In genomic region chr8:46408886-46409285, GRCm38 (mm10) we compare ENCODE assay signal across 22 mouse cellular contexts.
DNase-seq lines count a peak whose midpoint lies in the region; ATAC-seq and TF ChIP-seq lines count a peak whose summit lies in the region.
"Had no signal": no experiment of that assay in that cellular context is flagged by ENCODE, and none has a peak within 500 bp of the region (broad histone marks: within the 10 kb centered on the region; RNA-seq: fewer than 3 reads in every experiment).

No protein-coding gene starts in this region.

- H3K36me3 ChIP-seq in intestine, embryonic 14.5 days (ENCODE audit: control insufficient read depth, insufficient read depth, low read length), result no peaks in the 10 kb centered on the region
- H3K36me3 ChIP-seq in kidney, embryonic 16.5 days (ENCODE audit: insufficient read depth, low read length), result no peaks in the 10 kb centered on the region
- H3K36me3 ChIP-seq in small intestine, adult 2 months (ENCODE audit: control insufficient read depth, insufficient read depth, low read length), result no peaks in the 10 kb centered on the region
- H3K36me3 ChIP-seq: forebrain, embryonic 10.5 days; heart, embryonic 13.5 days; hindbrain, embryonic 12.5 days; limb, embryonic 13.5 days; midbrain, embryonic 12.5 days had no signal

- TF ChIP-seq POLR2A in small intestine, adult 2 months (IDR thresholded peaks at IDR 0.05; ENCODE audit: low read depth, low read length), result no peak

- no peak overlapping the region for H3K9ac ChIP-seq in intestine, embryonic 14.5 days (ENCODE audit: low read length)
- no peak overlapping the region for H3K9ac ChIP-seq in kidney, embryonic 16.5 days (replicated peaks; ENCODE audit: low read length)
- H3K9ac ChIP-seq: forebrain, postnatal 0 days; heart, embryonic 13.5 days; hindbrain, embryonic 12.5 days; limb, embryonic 13.5 days; midbrain, embryonic 12.5 days had no signal

- H3K27me3 ChIP-seq in intestine, embryonic 14.5 days (replicated peaks; ENCODE audit: control insufficient read depth, insufficient read depth, low read length), result no peaks in the 10 kb centered on the region
- no peaks in the 10 kb centered on the region for H3K27me3 ChIP-seq in kidney, embryonic 16.5 days (ENCODE audit: insufficient read depth, low read length)
- H3K27me3 ChIP-seq in small intestine, adult 2 months (ENCODE audit: control insufficient read depth, insufficient read depth, low read length), result no peaks in the 10 kb centered on the region
- H3K27me3 ChIP-seq: heart, embryonic 13.5 days; hindbrain, embryonic 12.5 days; limb, embryonic 13.5 days; midbrain, embryonic 12.5 days had no signal

- H3K4me2 ChIP-seq in intestine, embryonic 14.5 days (ENCODE audit: low read length), result no peak overlapping the region
- H3K4me2 ChIP-seq in kidney, embryonic 16.5 days (replicated peaks; ENCODE audit: low read depth, low read length), result no peak overlapping the region
- H3K4me2 ChIP-seq: heart, embryonic 13.5 days; hindbrain, embryonic 12.5 days; limb, embryonic 13.5 days; midbrain, embryonic 12.5 days had no signal

- no peak overlapping the region for H3K27ac ChIP-seq in intestine, embryonic 14.5 days (ENCODE audit: low read depth)
- H3K27ac ChIP-seq in kidney, embryonic 16.5 days (ENCODE audit: low read length), result peak overlapping the region; percentile 57; the same call in 1 of the 2 replicates
- H3K27ac ChIP-seq in small intestine, adult 2 months (ENCODE audit: insufficient read depth, low read depth, low read length), result peak overlapping the region; percentile 68
- H3K27ac ChIP-seq: forebrain, embryonic 10.5 days; heart, embryonic 13.5 days; hindbrain, embryonic 12.5 days; limb, embryonic 13.5 days; midbrain, embryonic 12.5 days had no signal

- H3K4me1 ChIP-seq in intestine, embryonic 14.5 days (replicated peaks; ENCODE audit: control insufficient read depth, insufficient read depth, low read length), result no peaks in the 10 kb centered on the region
- H3K4me1 ChIP-seq in kidney, embryonic 16.5 days (ENCODE audit: insufficient read depth, low read length), result no peaks in the 10 kb centered on the region
- peaks cover 20% of the 10 kb centered on the region; the same call in 1 of the 2 replicates for H3K4me1 ChIP-seq in small intestine, adult 2 months (ENCODE audit: control insufficient read depth, insufficient read depth, insufficient read length, low read length)
- H3K4me1 ChIP-seq: forebrain, embryonic 10.5 days; hindbrain, embryonic 12.5 days; limb, embryonic 13.5 days; midbrain, embryonic 12.5 days had no signal

- H3K4me3 ChIP-seq in intestine, embryonic 14.5 days (ENCODE audit: low read depth, low read length), result no peak overlapping the region
- H3K4me3 ChIP-seq in kidney, embryonic 16.5 days (ENCODE audit: low read length), result no peak overlapping the region
- H3K4me3 ChIP-seq in small intestine, adult 2 months (ENCODE audit: low read depth, low read length), result no peak overlapping the region
- H3K4me3 ChIP-seq: forebrain, embryonic 10.5 days; heart, embryonic 13.5 days; hindbrain, embryonic 12.5 days; limb, embryonic 13.5 days; midbrain, embryonic 12.5 days had no signal

- no peaks in the 10 kb centered on the region for H3K9me3 ChIP-seq in intestine, embryonic 14.5 days (ENCODE audit: control insufficient read depth, low read length)
- no peaks in the 10 kb centered on the region for H3K9me3 ChIP-seq in kidney, embryonic 16.5 days (ENCODE audit: low read length)
- H3K9me3 ChIP-seq: forebrain, embryonic 10.5 days; heart, embryonic 13.5 days; limb, embryonic 13.5 days; midbrain, embryonic 12.5 days had no signal

- DNase-seq in kidney, adult 18-20 months, result peak; percentile 47
- no peak for DNase-seq in kidney, postnatal 4 days
- DNase-seq in intestine, embryonic 14.5 days (ENCODE audit: low spot score), result no peak
- no peak for DNase-seq in left cerebral cortex, postnatal 10 days (ENCODE audit: extremely low spot score in 1 of 2, low spot score in 2 of 2)
- DNase-seq in left cerebral cortex, postnatal 4 days, result no peak
- no peak for DNase-seq in thymus, postnatal 10 days (ENCODE audit: low spot score in 2 of 2)
- DNase-seq: adrenal gland, postnatal 10 days; cerebellum, adult 18-20 months; cerebellum, postnatal 14 days; forebrain, postnatal 0 days; gastrocnemius, postnatal 14 days; heart, adult 18-20 months; heart, postnatal 14 days; layer of hippocampus, postnatal 36 days; lung, adult 2 months had no signal

- WGBS in intestine, embryonic 14.5 days, result 79% methylated on average over 7 of the region's 7 CpGs
- 93% methylated on average over 7 of the region's 7 CpGs for WGBS in kidney, embryonic 16.5 days
- WGBS in small intestine, adult 2 months, result 41% methylated on average over 7 of the region's 7 CpGs

- intact Hi-C loops in left cerebral cortex, postnatal 10 days (cut with DNase I), result no loop called here
- intact Hi-C loops in left cerebral cortex, postnatal 4 days (cut with DNase I), result no loop called here

- TF ChIP-seq CTCF in small intestine, adult 2 months (IDR thresholded peaks at IDR 0.05; ENCODE audit: extremely low read depth, insufficient read length, insufficient replicate concordance, low read depth, low read length), result no peak

- ATAC-seq in intestine, embryonic 14.5 days (replicated peaks; ENCODE audit: low FRiP score, low TSS enrichment, low read depth), result peak; percentile 90
- no peak for ATAC-seq in kidney, embryonic 16.5 days (ENCODE audit: low FRiP score, low TSS enrichment)
- ATAC-seq: forebrain, postnatal 0 days had no signal
